Mouse (Mus musculus) liver (tissue): ENCODE data around the gene Gm973.
"Not testable (repeated sequence)": the region's sequence is repeated elsewhere in the genome, so short reads cannot be mapped to it uniquely, and the experiment has no call there.

Experiments
- DNase-seq: peaks from one replicate; pipeline ENCODE4 v3.0.0-alpha.2; 2020; ENCODE audit warnings: mixed read lengths

Gm973 gene

GRCm38 (mm10) chr1:59633056-59633455, 117.0 kb downstream of the Gm973 start:
- no peak for DNase-seq

- DNase-seq = no peak
Observed at GRCm38 (mm10) chr1:59636349-59636748, 120.3 kb downstream of the Gm973 start.

- no peak for DNase-seq
Observed at GRCm38 (mm10) chr1:59638371-59638770, 122.3 kb downstream of the Gm973 start.

GRCm38 (mm10) chr1:59642488-59642887, 126.4 kb downstream of the Gm973 start:
- no peak for DNase-seq

- DNase-seq = not testable (repeated sequence)
Observed at GRCm38 (mm10) chr1:59646502-59646901, 130.4 kb downstream of the Gm973 start.

- DNase-seq = no peak
Observed at GRCm38 (mm10) chr1:59651201-59651819, 135.2 kb downstream of the Gm973 start.

GRCm38 (mm10) chr1:59653243-59653911, 137.3 kb downstream of the Gm973 start:
- no peak for DNase-seq

GRCm38 (mm10) chr1:59656244-59657171, 140.4 kb downstream of the Gm973 start:
- no peak for DNase-seq

- no peak for DNase-seq
Observed at GRCm38 (mm10) chr1:59663456-59664135, 147.5 kb downstream of the Gm973 start.

GRCm38 (mm10) chr1:59668871-59669270, 152.8 kb downstream of the Gm973 start:
- DNase-seq = no peak

- DNase-seq = peak; percentile 33
Observed at GRCm38 (mm10) chr1:59669962-59670630, 154.0 kb downstream of the Gm973 start.

GRCm38 (mm10) chr1:59670641-59671168, 154.6 kb downstream of the Gm973 start, which contains the start of gene Sumo1:
Sumo1 (minus strand) TSS chr1:59670834.
- peak; percentile 88 for DNase-seq

GRCm38 (mm10) chr1:59673661-59674060, 157.6 kb downstream of the Gm973 start:
- no peak for DNase-seq

- peak; percentile 19 for DNase-seq
Observed at GRCm38 (mm10) chr1:59683926-59684818, 168.1 kb downstream of the Gm973 start.

- DNase-seq = peak; percentile 89
Observed at GRCm38 (mm10) chr1:59684819-59685755, 169.0 kb downstream of the Gm973 start, which contains the start of gene Nop58. Nop58 (plus strand) TSS chr1:59684971.
